In genomic region chr13:93816688-93817331, GRCm38 (mm10) we compare ENCODE assay signal across 16 mouse cellular contexts.
"Had no signal": no experiment of that assay in that cellular context is flagged by ENCODE, and none has a peak within 500 bp of the region (broad histone marks: within the 10 kb centered on the region; RNA-seq: fewer than 3 reads in every experiment).

No protein-coding gene starts in this region.

- H3K9me3 ChIP-seq: liver, embryonic 15.5 days; midbrain, embryonic 10.5 days; neural tube, embryonic 15.5 days had no signal

- H3K4me2 ChIP-seq: liver, embryonic 11.5 days; liver, embryonic 15.5 days; neural tube, embryonic 15.5 days had no signal

- H3K27ac ChIP-seq: layer of hippocampus, adult 2 months; liver, embryonic 15.5 days; midbrain, embryonic 10.5 days; neural tube, embryonic 15.5 days had no signal

- H3K4me3 ChIP-seq: layer of hippocampus, adult 2 months; liver, embryonic 15.5 days; midbrain, embryonic 10.5 days; myocyte; neural tube, embryonic 15.5 days had no signal

- H3K27me3 ChIP-seq: liver, embryonic 15.5 days; neural tube, embryonic 15.5 days had no signal

- ATAC-seq: lung, postnatal 0 days had no signal

- DNase-seq: kidney, postnatal 10 days; kidney, postnatal 4 days; lung, adult 2 months; lung, postnatal 4 days; midbrain, embryonic 14.5 days; right cerebral cortex, adult 18-20 months; right cerebral cortex, postnatal 25 days; thymus, adult 18-20 months; thymus, postnatal 25 days had no signal

- H3K36me3 ChIP-seq: liver, embryonic 15.5 days; midbrain, embryonic 10.5 days; neural tube, embryonic 15.5 days had no signal

- H3K9ac ChIP-seq: liver, embryonic 15.5 days; neural tube, embryonic 15.5 days had no signal

- H3K4me1 ChIP-seq: liver, embryonic 15.5 days; neural tube, embryonic 15.5 days had no signal
